Mouse (Mus musculus) ovary, postnatal 36 days (tissue): ENCODE data around the gene Rps24.
A peak's percentile ranks its signal among the peaks of the same experiment; 100 is the strongest.

Experiments
- DNase-seq: peaks from one replicate; pipeline ENCODE4 v3.0.0; 2022; ENCODE audit warnings: low spot score, mixed read lengths

Gene Rps24

DNA sequence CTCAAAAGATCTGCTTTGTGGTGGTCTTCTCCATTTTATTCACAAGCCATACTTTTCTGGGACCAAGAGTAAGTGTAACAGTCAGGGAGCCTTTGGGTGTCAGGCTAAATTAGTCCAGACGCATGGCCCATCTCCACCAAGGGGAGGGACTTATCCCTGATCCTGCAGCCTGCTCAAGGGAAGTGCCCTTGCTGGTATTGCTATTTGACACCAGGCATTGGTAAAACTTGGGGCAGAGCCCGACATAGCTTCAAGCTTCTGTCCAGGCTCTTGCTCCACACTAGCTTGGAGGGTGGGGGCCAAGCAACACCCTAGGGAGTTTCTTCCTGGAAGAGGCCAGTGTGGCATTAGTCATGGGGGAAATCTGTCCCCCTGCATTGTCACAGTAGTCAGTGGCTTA lies 23.8 kb downstream of the Rps24 start:
- DNase-seq = no peak

- no peak for DNase-seq
Observed at GRCm38 (mm10) chr14:24512527-24513161, 25.7 kb downstream of the Rps24 start.

DNA sequence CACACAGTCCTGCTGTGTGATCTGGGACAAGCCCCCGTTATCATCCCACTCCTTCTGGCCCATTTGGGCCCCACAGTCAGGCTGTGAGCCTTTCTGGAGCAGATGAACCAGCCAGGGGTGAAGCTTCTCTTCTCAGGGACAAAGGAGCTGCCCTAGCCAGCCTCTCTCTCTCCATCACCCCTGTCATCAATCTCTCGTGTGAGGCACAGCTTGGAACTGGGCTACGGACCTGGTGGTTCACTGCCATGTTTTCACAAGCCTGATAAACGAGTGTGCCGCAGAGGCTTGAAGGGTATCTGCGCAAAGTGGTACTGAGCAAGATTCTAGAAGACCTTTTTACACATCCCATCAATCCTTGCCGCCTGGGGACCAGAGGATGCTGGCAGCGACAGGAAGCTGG lies 34.7 kb downstream of the Rps24 start:
- no peak for DNase-seq

DNA sequence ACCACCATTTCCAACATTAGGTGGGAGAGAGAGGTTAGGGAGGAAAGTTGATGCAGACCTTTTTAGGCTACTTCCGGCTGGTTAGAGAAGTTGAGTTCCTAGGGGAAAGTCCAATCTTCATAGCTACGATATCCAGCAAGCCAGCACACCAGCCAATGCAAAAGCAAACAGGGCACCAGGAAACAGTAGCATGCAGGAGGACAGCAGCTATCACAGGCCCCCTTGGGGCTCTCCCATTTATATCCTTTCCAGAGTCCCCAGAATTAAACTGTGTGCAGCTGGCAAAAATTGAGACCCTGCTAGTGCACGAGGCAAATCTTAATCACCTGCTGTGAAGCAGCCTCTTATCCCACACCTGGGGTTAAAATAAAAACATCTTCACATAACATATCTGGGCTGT lies 38.2 kb downstream of the Rps24 start:
- no peak for DNase-seq

GRCm38 (mm10) chr14:24525677-24526415 lies 38.9 kb downstream of the Rps24 start:
- DNase-seq = no peak

DNA sequence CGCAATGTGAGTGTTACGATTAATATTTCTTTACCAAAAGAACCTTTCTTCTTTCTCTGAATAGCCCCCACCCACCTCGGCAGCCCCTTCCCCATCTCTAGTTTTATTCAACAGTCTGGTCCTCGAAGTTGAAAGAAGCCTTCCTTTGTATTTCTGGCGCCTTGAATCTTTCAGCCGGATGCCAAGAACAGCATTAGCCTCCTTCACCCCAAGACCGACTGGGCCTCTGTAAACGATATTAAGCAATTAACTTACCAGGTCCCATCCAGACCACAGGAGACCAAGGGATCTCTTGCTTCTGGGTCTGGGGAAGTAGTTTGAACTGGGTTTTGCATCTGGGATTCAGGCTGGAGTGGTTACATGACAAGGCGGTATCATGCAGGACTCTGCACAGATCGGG lies 39.5 kb downstream of the Rps24 start:
- no peak for DNase-seq

DNA sequence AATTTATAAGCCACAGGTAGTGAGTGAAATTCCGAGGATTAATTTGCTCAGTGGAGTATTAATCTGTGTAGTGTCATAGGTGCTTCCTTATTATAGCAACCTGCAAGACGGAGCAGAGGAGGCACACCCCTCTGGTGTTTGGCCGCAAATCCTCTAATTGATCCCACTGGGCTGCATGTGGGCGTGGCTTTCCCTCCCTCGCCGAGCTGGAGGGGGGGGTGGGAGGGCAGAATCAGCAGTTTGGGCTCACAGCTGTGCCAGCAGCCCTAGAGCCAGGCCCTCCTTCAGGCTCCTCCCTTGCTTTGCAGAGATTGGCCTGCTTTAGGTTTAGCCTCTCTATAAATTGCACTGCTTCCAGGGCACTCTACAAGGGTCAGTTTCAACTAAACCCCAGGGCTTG lies 43.3 kb downstream of the Rps24 start:
- no peak for DNase-seq

- no peak for DNase-seq
Observed at GRCm38 (mm10) chr14:24534865-24535545, 48.1 kb downstream of the Rps24 start.

DNA sequence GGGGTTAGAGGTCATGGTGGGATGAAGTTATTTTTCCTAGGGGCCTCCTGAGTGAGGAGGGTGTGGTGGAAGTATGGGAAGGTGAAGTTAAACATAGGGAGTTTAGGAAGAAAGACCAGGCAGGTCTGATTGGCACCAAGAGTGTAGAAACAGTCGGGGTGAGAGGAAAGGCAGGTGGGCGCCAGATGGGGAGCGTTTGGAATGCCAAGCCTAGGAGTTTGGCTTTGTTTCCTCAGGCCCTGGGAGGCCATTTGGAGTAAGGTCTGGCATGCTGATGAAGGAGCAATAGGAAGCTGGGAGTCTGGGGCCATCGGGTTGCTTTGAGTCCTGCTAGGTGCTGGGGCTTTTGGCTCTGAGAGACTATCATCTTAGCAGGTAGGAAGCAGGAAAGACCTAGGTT lies 56.0 kb downstream of the Rps24 start:
- DNase-seq = no peak

DNA sequence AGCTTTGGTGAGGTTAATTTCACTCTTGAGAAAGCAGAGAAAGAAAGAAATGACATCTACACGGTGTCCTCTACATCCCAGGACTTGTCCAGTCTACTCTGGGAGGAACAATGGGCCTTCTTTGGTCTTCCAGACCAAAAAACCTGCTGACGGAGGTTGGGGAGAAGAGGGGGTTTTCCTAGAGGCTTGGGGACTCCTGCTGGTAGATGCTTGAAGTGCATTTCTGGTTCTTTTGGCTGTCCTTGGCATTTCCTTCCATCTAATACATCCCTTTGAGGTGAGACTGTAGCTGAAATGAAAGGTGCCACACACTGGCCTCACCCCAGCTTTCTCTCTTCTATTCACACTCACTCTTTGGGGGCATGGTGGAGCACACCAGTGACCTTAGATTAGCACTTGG lies 57.1 kb downstream of the Rps24 start:
- DNase-seq = peak; percentile 16
